Mouse (Mus musculus) MEL (cell line): ENCODE results near the gene Olfr1130. TPM values are rescaled to one million over a fixed set of nuclear protein-coding genes. Genes with fewer than 3 reads are reported as not detected.
A peak's percentile ranks its signal among the peaks of the same experiment; 100 is the strongest.

Source experiments
- DNase-seq: peaks from one replicate; pipeline ENCODE4 v3.0.0; 2011; ENCODE audit warnings: low read depth, low spot score
- H3K27ac ChIP-seq: 2 replicates; pipeline ENCODE4 v1.5.1; 2012; ENCODE audit warnings: low read depth, mild to moderate bottlenecking, control low read depth, low read length, moderate library complexity; ENCODE audit not compliant: control insufficient read depth
- H3K27me3 ChIP-seq, 2 experiments: fragments of 150-350 bp in 1 of 2; sonication (generic) in 1 of 2; 2 replicates each; pipeline ENCODE4 v1.6.1; 2012; ENCODE audit warnings: low read length in 2 of 2, mild to moderate bottlenecking in 2 of 2, improper control_type of control experiment in 1 of 2, moderate library complexity in 1 of 2; ENCODE audit not compliant: insufficient read depth in 2 of 2, control insufficient read depth in 1 of 2
- H3K36me3 ChIP-seq, 2 experiments: 2 replicates each; pipeline ENCODE4 v1.6.1; 2012 to 2014; ENCODE audit warnings: low read length in 2 of 2, improper control_type of control experiment in 1 of 2, inconsistent platforms in 1 of 2, mild to moderate bottlenecking in 1 of 2; ENCODE audit not compliant: insufficient read depth in 2 of 2, control insufficient read depth in 1 of 2
- H3K4me1 ChIP-seq, 2 experiments: fragments of 150-350 bp in 1 of 2; sonication (generic) in 1 of 2; 2 replicates each; pipeline ENCODE4 v1.6.1; 2012; ENCODE audit warnings: low read length in 2 of 2, improper control_type of control experiment in 1 of 2, mild to moderate bottlenecking in 1 of 2; ENCODE audit not compliant: insufficient read depth in 2 of 2, control insufficient read depth in 1 of 2
- H3K4me3 ChIP-seq, 2 experiments: fragments of 150-350 bp in 1 of 2; sonication (generic) in 1 of 2; 2 replicates each; pipeline ENCODE4 v1.5.1; 2012; ENCODE audit warnings: low read depth in 2 of 2, low read length in 2 of 2, mild to moderate bottlenecking in 2 of 2, moderate library complexity in 2 of 2, control low read depth in 1 of 2, improper control_type of control experiment in 1 of 2; ENCODE audit not compliant: control insufficient read depth in 1 of 2, insufficient read depth in 1 of 2
- H3K79me2 ChIP-seq: 2 replicates; pipeline ENCODE4 v1.6.1; 2012; ENCODE audit warnings: mild to moderate bottlenecking, low read length, moderate library complexity; ENCODE audit not compliant: control insufficient read depth, poor library complexity, insufficient read depth
- H3K9ac ChIP-seq: 2 replicates; pipeline ENCODE4 v1.6.1; 2012; ENCODE audit warnings: low read depth, mild to moderate bottlenecking, control low read depth, low read length, moderate library complexity; ENCODE audit not compliant: control insufficient read depth, poor library complexity, severe bottlenecking
- H3K9me3 ChIP-seq: fragments of 150-350 bp; sonication (generic); replicated peaks from 2 replicates; pipeline ENCODE4 v1.6.1; 2012; ENCODE audit warnings: mild to moderate bottlenecking, low read length, improper control_type of control experiment, moderate library complexity; ENCODE audit not compliant: insufficient read depth
- GABPA ChIP-seq: IDR thresholded peaks from 2 replicates; pipeline ENCODE4 v1.6.1; 2012; ENCODE audit warnings: low read depth, mild to moderate bottlenecking, inconsistent platforms, low read length, improper control_type of control experiment, moderate library complexity
- HCFC1 ChIP-seq: IDR thresholded peaks from 2 replicates; pipeline ENCODE4 v1.6.1; 2012; ENCODE audit warnings: low read depth, mild to moderate bottlenecking, inconsistent platforms, low read length, improper control_type of control experiment, moderate library complexity
- JUND ChIP-seq: IDR thresholded peaks from 2 replicates; pipeline ENCODE4 v1.6.1; 2011; ENCODE audit warnings: low read depth, mild to moderate bottlenecking, improper control_type of control experiment, low read length
- MAFK ChIP-seq: IDR thresholded peaks from 2 replicates; pipeline ENCODE4 v1.6.1; 2011; ENCODE audit warnings: low read depth, mild to moderate bottlenecking, low read length, improper control_type of control experiment, borderline replicate concordance
- MYC ChIP-seq: IDR thresholded peaks from 2 replicates; pipeline ENCODE4 v1.6.1; 2011; ENCODE audit warnings: low read depth, mild to moderate bottlenecking, low read length, improper control_type of control experiment, moderate library complexity
- POLR2AphosphoS5 ChIP-seq: IDR thresholded peaks from 2 replicates; pipeline ENCODE4 v1.6.1; 2012; ENCODE audit warnings: low read depth, borderline replicate concordance, mild to moderate bottlenecking, inconsistent platforms, low read length, moderate library complexity, mixed read lengths
- SIN3A ChIP-seq: IDR thresholded peaks from 2 replicates; pipeline ENCODE4 v1.6.1; 2012; ENCODE audit warnings: low read length, improper control_type of control experiment, inconsistent platforms
- TCF12 ChIP-seq: IDR thresholded peaks from 2 replicates; pipeline ENCODE4 v1.6.1; 2014; ENCODE audit warnings: low read depth, mild to moderate bottlenecking, inconsistent platforms, low read length, improper control_type of control experiment, moderate library complexity
- ZC3H11A ChIP-seq: IDR thresholded peaks from 2 replicates; pipeline ENCODE4 v1.6.1; 2012; ENCODE audit warnings: low read depth, mild to moderate bottlenecking, inconsistent platforms, low read length, improper control_type of control experiment
- ZMIZ1 ChIP-seq: IDR thresholded peaks from 2 replicates; pipeline ENCODE4 v1.6.1; 2012; ENCODE audit warnings: low read depth, mild to moderate bottlenecking, inconsistent platforms, low read length, improper control_type of control experiment, moderate library complexity
- polyA plus RNA-seq, 2 experiments: library from polyadenylated mRNA; stranded (reverse) in 1 of 2; unstranded in 1 of 2; fragments of >175 nt in 1 of 2; fragments of >200 nt in 1 of 2; gene quantifications; 2 replicates each; pipeline versions ENCODE4 v1.2.1 to v1.2.4; 2012; ENCODE audit warnings: low replicate concordance in 2 of 2, low read depth in 1 of 2; ENCODE audit not compliant: insufficient read length in 2 of 2, insufficient read depth in 1 of 2, missing spikeins in 1 of 2
- total RNA-seq: library from RNA; depleted of rRNA; stranded (reverse); fragments of 300-350 nt; gene quantifications from 2 replicates; pipeline ENCODE4 v1.2.3, GENCODE M21; 2012; rRNA removed

Gene Olfr1130
- total and polyA plus RNA-seq, 3 experiments, result not detected

DNA sequence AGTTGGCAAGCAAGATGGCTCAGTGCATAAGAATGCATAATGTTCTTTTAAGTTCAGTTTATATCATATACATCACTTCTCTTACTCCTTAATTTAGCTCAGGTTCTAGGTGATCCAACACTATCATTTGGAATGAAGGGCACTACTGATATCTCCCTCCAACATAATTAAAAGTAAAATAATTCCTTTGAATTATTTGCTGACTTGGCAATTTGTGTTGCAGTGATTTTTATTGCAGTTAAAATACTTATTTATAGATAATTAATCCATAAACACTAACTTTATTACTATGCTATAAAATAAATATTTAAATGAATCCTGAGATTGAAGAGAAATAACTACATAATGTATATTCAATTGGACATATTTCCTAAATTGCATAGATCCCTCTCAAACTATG, 36.4 kb downstream of the Olfr1130 start:
- no peaks in the 10 kb centered on the region for H3K9me3 ChIP-seq
- no peaks in the 10 kb centered on the region for H3K27me3 ChIP-seq
- H3K4me1 ChIP-seq, result no peaks in the 10 kb centered on the region
- no peaks in the 10 kb centered on the region for H3K36me3 ChIP-seq
- no peak overlapping the region for H3K9ac ChIP-seq
- no peak overlapping the region for H3K4me3 ChIP-seq
- no peak overlapping the region for H3K27ac ChIP-seq
- no peak for DNase-seq
- TF ChIP-seq MAFK (peak; percentile 31; the same call in 1 of the 2 replicates), MYC (no peak), GABPA (no peak), TCF12 (no peak), HCFC1 (no peak), POLR2AphosphoS5 (no peak), JUND (no peak), SIN3A (no peak)
- no peaks in the 10 kb centered on the region for H3K79me2 ChIP-seq

DNA sequence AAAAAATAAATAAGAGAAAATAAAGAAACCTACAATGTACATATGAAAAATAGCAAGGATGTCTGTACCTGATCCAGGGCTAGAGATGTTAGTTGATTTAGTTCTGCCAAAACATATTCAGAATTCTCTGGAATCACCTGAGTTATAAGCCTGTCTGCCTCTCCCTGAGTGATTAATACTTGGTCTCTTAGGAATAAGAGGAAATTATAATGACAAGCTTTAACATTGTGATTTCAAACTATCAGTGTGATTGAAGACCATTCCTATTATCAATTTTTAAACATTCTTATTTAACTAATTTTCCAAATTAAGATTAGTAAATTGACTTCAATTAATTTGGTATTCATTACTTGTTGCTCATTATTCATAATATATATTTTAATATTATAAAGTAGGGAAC, 41.3 kb downstream of the Olfr1130 start, which contains the start of gene Olfr1133:
Gene Olfr1133 (minus strand): TSS at position 101 of the 400 bp plus-strand sequence.
- no peak for DNase-seq
- Histone ChIP-seq H3K79me2 (no peaks in the 10 kb centered on the region), H3K4me1 (no peaks in the 10 kb centered on the region), H3K4me3 (no peak within 1 kb of the TSS), H3K27ac (no peak within 1 kb of the TSS), H3K9me3 (no peaks in the 10 kb centered on the region), H3K9ac (no peak within 1 kb of the TSS), H3K36me3 (no peaks in the 10 kb centered on the region), H3K27me3 (no peaks in the 10 kb centered on the region)
- no peak for TF ChIP-seq ZMIZ1

DNA sequence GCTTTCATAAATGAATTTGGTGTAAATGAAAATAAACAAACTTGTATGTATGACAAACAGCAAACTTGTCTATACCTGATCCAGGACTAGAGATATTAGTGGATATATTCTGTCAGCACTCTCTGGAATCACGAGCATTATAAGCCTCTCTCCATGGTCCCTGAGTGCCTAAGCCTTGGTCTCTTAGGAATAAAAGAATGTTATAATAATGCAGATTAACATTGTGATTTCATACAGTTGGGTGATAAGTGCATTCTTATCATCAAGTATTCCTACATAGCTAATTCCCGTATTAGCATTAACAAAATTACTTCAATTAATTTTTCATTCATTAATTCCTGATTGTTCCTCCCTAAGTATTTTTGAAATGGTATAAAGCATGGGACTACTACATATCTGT, 52.3 kb downstream of the Olfr1130 start, which contains the start of gene Olfr1134:
Gene Olfr1134 (minus strand): TSS at position 101 of the 400 bp plus-strand sequence.
- Histone ChIP-seq H3K9ac (no peak within 1 kb of the TSS), H3K4me3 (no peak within 1 kb of the TSS), H3K36me3 (no peaks in the 10 kb centered on the region), H3K27ac (no peak within 1 kb of the TSS), H3K4me1 (no peaks in the 10 kb centered on the region), H3K79me2 (no peaks in the 10 kb centered on the region), H3K9me3 (no peaks in the 10 kb centered on the region), H3K27me3 (no peaks in the 10 kb centered on the region)
- TF ChIP-seq ZC3H11A, result no peak
- DNase-seq, result no peak

Other genes with a start within 250 kb of the Olfr1130 start
- gene Olfr1121, start 236.3 kb upstream of the Olfr1130 start, total RNA-seq, result not detected in 2 replicates
- gene Olfr1121, start 236.3 kb upstream of the Olfr1130 start, polyA plus RNA-seq, result not detected
- gene Olfr1122, start 220.4 kb upstream of the Olfr1130 start, total RNA-seq, result not detected in 2 replicates
- not detected for gene Olfr1122, start 220.4 kb upstream of the Olfr1130 start, polyA plus RNA-seq
- not detected in 2 replicates for gene Olfr1123, start 189.6 kb upstream of the Olfr1130 start, total RNA-seq
- not detected for gene Olfr1123, start 189.6 kb upstream of the Olfr1130 start, polyA plus RNA-seq
- not detected in 2 replicates for gene Olfr1124, start 175.9 kb upstream of the Olfr1130 start, total RNA-seq
- gene Olfr1124, start 175.9 kb upstream of the Olfr1130 start, polyA plus RNA-seq, result not detected
- gene Olfr1126, start 152.2 kb upstream of the Olfr1130 start, total RNA-seq, result not detected in 2 replicates
- not detected for gene Olfr1126, start 152.2 kb upstream of the Olfr1130 start, polyA plus RNA-seq
- not detected in 2 replicates for gene Pramel7, start 109.1 kb upstream of the Olfr1130 start, total RNA-seq
- not detected for gene Pramel7, start 109.1 kb upstream of the Olfr1130 start, polyA plus RNA-seq
- gene Pramel6, start 99.6 kb upstream of the Olfr1130 start, total RNA-seq, result not detected in 2 replicates
- gene Pramel6, start 99.6 kb upstream of the Olfr1130 start, polyA plus RNA-seq, result not detected
- gene Olfr153, start 74.4 kb upstream of the Olfr1130 start, total RNA-seq, result not detected in 2 replicates
- gene Olfr153, start 74.4 kb upstream of the Olfr1130 start, polyA plus RNA-seq, result not detected
- not detected in 2 replicates for gene Olfr1128, start 60.7 kb upstream of the Olfr1130 start, total RNA-seq
- not detected for gene Olfr1128, start 60.7 kb upstream of the Olfr1130 start, polyA plus RNA-seq
- gene Olfr1129, start 32.3 kb upstream of the Olfr1130 start, total RNA-seq, result not detected in 2 replicates
- under 1 TPM in 1 of 2 experiments, not detected in 1; 0.06 TPM for gene Olfr1129, start 32.3 kb upstream of the Olfr1130 start, polyA plus RNA-seq
- not detected in 2 replicates for gene Olfr1131, start 20.9 kb downstream of the Olfr1130 start, total RNA-seq
- not detected for gene Olfr1131, start 20.9 kb downstream of the Olfr1130 start, polyA plus RNA-seq
- gene Olfr1132, start 31.3 kb downstream of the Olfr1130 start, total RNA-seq, result not detected in 2 replicates
- gene Olfr1132, start 31.3 kb downstream of the Olfr1130 start, polyA plus RNA-seq, result not detected
- gene Olfr1133, start 41.2 kb downstream of the Olfr1130 start, total RNA-seq, result not detected in 2 replicates
- gene Olfr1133, start 41.2 kb downstream of the Olfr1130 start, polyA plus RNA-seq, result not detected
- gene Olfr1134, start 52.2 kb downstream of the Olfr1130 start, total RNA-seq, result not detected in 2 replicates
- gene Olfr1134, start 52.2 kb downstream of the Olfr1130 start, polyA plus RNA-seq, result not detected
- not detected in 2 replicates for gene Olfr1135, start 67.5 kb downstream of the Olfr1130 start, total RNA-seq
- gene Olfr1135, start 67.5 kb downstream of the Olfr1130 start, polyA plus RNA-seq, result not detected
- gene Olfr1136, start 87.7 kb downstream of the Olfr1130 start, total RNA-seq, result not detected in 2 replicates
- not detected for gene Olfr1136, start 87.7 kb downstream of the Olfr1130 start, polyA plus RNA-seq
- gene Olfr1137, start 107.0 kb downstream of the Olfr1130 start, total RNA-seq, result not detected in 2 replicates
- not detected for gene Olfr1137, start 107.0 kb downstream of the Olfr1130 start, polyA plus RNA-seq
- gene Olfr1138, start 133.8 kb downstream of the Olfr1130 start, total RNA-seq, result not detected in 2 replicates
- gene Olfr1138, start 133.8 kb downstream of the Olfr1130 start, polyA plus RNA-seq, result not detected
- gene Olfr1140, start 137.5 kb downstream of the Olfr1130 start, total RNA-seq, result not detected in 2 replicates
- gene Olfr1140, start 137.5 kb downstream of the Olfr1130 start, polyA plus RNA-seq, result not detected
- not detected in 2 replicates for gene Olfr1141, start 147.8 kb downstream of the Olfr1130 start, total RNA-seq
- not detected for gene Olfr1141, start 147.8 kb downstream of the Olfr1130 start, polyA plus RNA-seq
- not detected in 2 replicates for gene Olfr152, start 173.3 kb downstream of the Olfr1130 start, total RNA-seq
- gene Olfr152, start 173.3 kb downstream of the Olfr1130 start, polyA plus RNA-seq, result not detected
- gene Olfr1143, start 194.4 kb downstream of the Olfr1130 start, total RNA-seq, result not detected in 2 replicates
- not detected for gene Olfr1143, start 194.4 kb downstream of the Olfr1130 start, polyA plus RNA-seq
- gene Olfr1145, start 203.6 kb downstream of the Olfr1130 start, total RNA-seq, result not detected in 2 replicates
- gene Olfr1145, start 203.6 kb downstream of the Olfr1130 start, polyA plus RNA-seq, result not detected
- not detected in 2 replicates for gene Olfr1148, start 224.3 kb downstream of the Olfr1130 start, total RNA-seq
- not detected for gene Olfr1148, start 224.3 kb downstream of the Olfr1130 start, polyA plus RNA-seq
- not detected in 2 replicates for gene Olfr1150-ps1, start 237.8 kb downstream of the Olfr1130 start, total RNA-seq
- not detected for gene Olfr1150-ps1, start 237.8 kb downstream of the Olfr1130 start, polyA plus RNA-seq
- gene Olfr1151, start 249.7 kb downstream of the Olfr1130 start, total RNA-seq, result not detected in 2 replicates
- not detected for gene Olfr1151, start 249.7 kb downstream of the Olfr1130 start, polyA plus RNA-seq